ENCODE assay signal across 10 mouse cellular contexts in the genomic region with DNA sequence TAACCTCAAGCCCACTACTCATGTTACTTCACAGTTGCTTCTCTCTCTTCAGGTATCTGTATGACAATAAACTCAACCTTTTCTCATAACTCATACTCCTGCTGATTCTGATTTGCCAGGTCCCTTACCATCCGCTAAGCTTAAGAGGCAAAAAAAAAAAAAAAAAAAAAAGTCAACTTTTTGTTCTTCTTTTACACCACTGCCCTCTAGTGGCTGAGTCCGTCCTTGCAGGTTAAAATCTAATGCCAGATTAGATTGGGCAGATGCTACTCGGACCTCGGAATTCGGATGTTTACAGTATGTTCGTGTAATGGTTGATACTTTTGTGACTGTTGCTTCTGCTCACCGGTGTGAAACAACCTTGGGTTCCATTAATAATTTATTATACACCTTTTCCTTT. TPM values are rescaled to one million over a fixed set of nuclear protein-coding genes. Genes with fewer than 3 reads are reported as not detected.
A peak's percentile ranks its signal among the peaks of the same experiment; 100 is the strongest.
DNase-seq lines count a peak whose midpoint lies in the region; ATAC-seq and TF ChIP-seq lines count a peak whose summit lies in the region.
"Had no signal": no experiment of that assay in that cellular context is flagged by ENCODE, and none has a peak within 500 bp of the region (broad histone marks: within the 10 kb centered on the region; RNA-seq: fewer than 3 reads in every experiment).

No protein-coding gene starts in this region.

- H3K27me3 ChIP-seq in embryonic facial prominence, embryonic 14.5 days (replicated peaks; ENCODE audit: control insufficient read depth, insufficient read depth, low read length), result no peaks in the 10 kb centered on the region
- H3K27me3 ChIP-seq in thymus, adult 2 months (ENCODE audit: control insufficient read depth, insufficient read depth, low read length), result no peaks in the 10 kb centered on the region

- no peak for TF ChIP-seq POLR2A in thymus, adult 2 months (IDR thresholded peaks at IDR 0.05; ENCODE audit: control insufficient read depth, extremely low read depth, insufficient read depth, low read length, poor library complexity)

- 4% methylated on average over 7 of the region's 7 CpGs for WGBS in embryonic facial prominence, embryonic 14.5 days
- WGBS in thymus, adult 2 months, result 4% methylated on average over 7 of the region's 7 CpGs

- no peak overlapping the region for H3K4me3 ChIP-seq in embryonic facial prominence, embryonic 14.5 days (ENCODE audit: low read depth, low read length)
- H3K4me3 ChIP-seq in thymus, adult 2 months (ENCODE audit: control insufficient read depth, insufficient read depth, low read length), result no peak overlapping the region
- H3K4me3 ChIP-seq: limb, embryonic 12.5 days had no signal

- no peak overlapping the region for H3K9ac ChIP-seq in embryonic facial prominence, embryonic 14.5 days (ENCODE audit: low read depth, low read length)
- H3K9ac ChIP-seq: limb, embryonic 12.5 days had no signal

- DNase-seq in gastrocnemius, adult 18-20 months (ENCODE audit: low spot score), result peak; percentile 48
- DNase-seq in gastrocnemius, postnatal 36 days, result no peak
- peak; percentile 71 to 76 for DNase-seq in B cell, adult 2 months
- peak; percentile 21 to 43 for DNase-seq in adrenal gland, postnatal 4 days (ENCODE audit: low spot score in 2 of 2)
- peak; percentile 49 for DNase-seq in embryonic facial prominence, embryonic 14.5 days (ENCODE audit: low spot score)
- DNase-seq in layer of hippocampus, adult 9-11 months, result peak; percentile 15
- DNase-seq in thymus, adult 2 months, result peak; percentile 70

- ATAC-seq in embryonic facial prominence, embryonic 14.5 days (ENCODE audit: low read depth), result no peak
- 0 out of 2 replicates have a peak, but pooled peaks have one; percentile 23 for ATAC-seq in megakaryocyte progenitor cell, adult 5-6 weeks (replicated peaks; ENCODE audit: poor library complexity)

- H3K4me1 ChIP-seq in embryonic facial prominence, embryonic 14.5 days (ENCODE audit: control insufficient read depth, insufficient read depth, low read length), result no peaks in the 10 kb centered on the region
- H3K4me1 ChIP-seq in thymus, adult 2 months (replicated peaks; ENCODE audit: control insufficient read depth, insufficient read depth, low read length), result no peaks in the 10 kb centered on the region
- H3K4me1 ChIP-seq: limb, embryonic 12.5 days had no signal

- intact Hi-C loops in gastrocnemius, postnatal 36 days (cut with DNase I), result loop anchor here (5.0 kb wide), 1 partner anchor 37 kb away; no protein-coding TSS in a partner anchor

- H3K36me3 ChIP-seq in embryonic facial prominence, embryonic 14.5 days (ENCODE audit: control insufficient read depth, insufficient read depth, low read length), result no peaks in the 10 kb centered on the region
- no peaks in the 10 kb centered on the region for H3K36me3 ChIP-seq in thymus, adult 2 months (ENCODE audit: control insufficient read depth, insufficient read depth, low read length)
- H3K36me3 ChIP-seq: limb, embryonic 12.5 days had no signal

- no peak for TF ChIP-seq CTCF in thymus, adult 2 months (IDR thresholded peaks at IDR 0.05; ENCODE audit: borderline replicate concordance, control insufficient read depth, extremely low read depth, insufficient read depth, low read length, poor library complexity)

- no peak overlapping the region for H3K27ac ChIP-seq in embryonic facial prominence, embryonic 14.5 days (replicated peaks; ENCODE audit: low read depth, low read length)
- H3K27ac ChIP-seq in thymus, adult 2 months (ENCODE audit: control insufficient read depth, insufficient read depth, low read length), result no peak overlapping the region
- H3K27ac ChIP-seq: limb, embryonic 12.5 days had no signal

- no peaks in the 10 kb centered on the region for H3K9me3 ChIP-seq in embryonic facial prominence, embryonic 14.5 days (ENCODE audit: control insufficient read depth, low read length)
- H3K9me3 ChIP-seq: limb, embryonic 12.5 days had no signal

- no peak overlapping the region for H3K4me2 ChIP-seq in embryonic facial prominence, embryonic 14.5 days (ENCODE audit: low read depth, low read length)
- H3K4me2 ChIP-seq: limb, embryonic 12.5 days had no signal

RNA-seq across cellular contexts. Expression of a gene that starts 3.7 kb away (rescaled TPM):
- total RNA-seq in gastrocnemius, adult 18-20 months (2021), result not detected
- not detected for total RNA-seq in gastrocnemius, postnatal 36 days (2021)
- under 1 TPM in 1 of 2 experiments, not detected in 1; 0.08 TPM for total RNA-seq in adrenal gland, postnatal 4 days (2021)
- 0.43 and 0.65 TPM in 2 replicates for polyA plus RNA-seq in embryonic facial prominence, embryonic 14.5 days (2014; fragmentation: Nextera tagmentation; extraction: Ambion mirVana)
- not detected in 2 replicates for total RNA-seq in megakaryocyte progenitor cell, adult 5-6 weeks (2015)
- total RNA-seq in megakaryocyte progenitor cell, adult 5-6 weeks (2017), result not detected in 2 replicates
- polyA plus RNA-seq in thymus, adult 2 months (2012; rRNA removed), result 1.5 and 2.0 TPM in 2 replicates
- polyA plus RNA-seq: stomach, embryonic 16.5 days had no signal

RNA-seq across cellular contexts. Expression of a gene that starts 49.2 kb away (rescaled TPM):
- not detected for total RNA-seq in gastrocnemius, adult 18-20 months (2021)
- not detected for total RNA-seq in gastrocnemius, postnatal 36 days (2021)
- total RNA-seq in adrenal gland, postnatal 4 days (2021), result 1 to 10 TPM in 1 of 2 experiments, under 1 TPM in 1; 0.37 to 2.9 TPM
- polyA plus RNA-seq in embryonic facial prominence, embryonic 14.5 days (2014; fragmentation: Nextera tagmentation; extraction: Ambion mirVana), result 0.11 and 0.18 TPM in 2 replicates
- not detected in 2 replicates for total RNA-seq in megakaryocyte progenitor cell, adult 5-6 weeks (2015)
- total RNA-seq in megakaryocyte progenitor cell, adult 5-6 weeks (2017), result not detected in 2 replicates
- polyA plus RNA-seq in thymus, adult 2 months (2012; rRNA removed), result 0.07 and 0.14 TPM in 2 replicates
- polyA plus RNA-seq: limb, embryonic 12.5 days had no signal

Comparison
In these comparisons a context has a peak if more than half of its experiments do, and no peak if none do; other contexts are left out.
1. DNase-seq: peak in gastrocnemius, adult 18-20 months (single experiment), B cell, adult 2 months (2 of 2), adrenal gland, postnatal 4 days (2 of 2), embryonic facial prominence, embryonic 14.5 days (single experiment), layer of hippocampus, adult 9-11 months (single experiment) and thymus, adult 2 months (single experiment); none in gastrocnemius, postnatal 36 days (0 of 2).